Mouse (Mus musculus) small intestine, adult 2 months (tissue): Measurements from ENCODE around the gene Trim62.

ENCODE experiments used
- CTCF ChIP-seq: fragments of 200-500 bp; IDR thresholded peaks from 2 replicates; pipeline ENCODE4 v1.5.1; 2012; ENCODE audit warnings: low read depth, mild to moderate bottlenecking, control low read depth, inconsistent platforms, low read length, moderate library complexity, mixed read lengths; ENCODE audit not compliant: insufficient replicate concordance, insufficient read length; ENCODE audit errors: extremely low read depth
- POLR2A ChIP-seq: fragments of 200-500 bp; IDR thresholded peaks from 2 replicates; pipeline ENCODE4 v1.6.1; 2012; ENCODE audit warnings: low read depth, mild to moderate bottlenecking, control low read depth, inconsistent platforms, low read length, moderate library complexity

GRCm38 (mm10) chr4:128849686-128850085 lies 33.7 kb upstream of the Trim62 start:
- no peak for TF ChIP-seq POLR2A
- TF ChIP-seq CTCF: no peak
